Mouse (Mus musculus) C2C12 (cell line): ENCODE results near the gene Olfr1419.

Experiments used
- CTCF ChIP-seq: IDR thresholded peaks from one replicate; pipeline ENCODE4 v1.5.1; 2011; ENCODE audit not compliant: control insufficient read depth, insufficient read depth, insufficient read length
- MYOG ChIP-seq: IDR thresholded peaks from one replicate; pipeline ENCODE4 v1.6.1; 2011; ENCODE audit not compliant: control insufficient read depth, insufficient read length; ENCODE audit errors: extremely low read depth

- no peak for TF ChIP-seq CTCF
- no peak for TF ChIP-seq MYOG
Measured at GRCm38 (mm10) chr19:11922068-11922467, 47.2 kb upstream of the Olfr1419 start.
